Mouse (Mus musculus): ENCODE results near the gene Cdc40. TPM values are rescaled to one million over a fixed set of nuclear protein-coding genes. Genes with fewer than 3 reads are reported as not detected.
"Not testable (repeated sequence)": the region's sequence is repeated elsewhere in the genome, so short reads cannot be mapped to it uniquely, and the experiment has no call there.

Cdc40 gene
- polyA plus RNA-seq, 1 experiment = 9.3 TPM

GRCm38 (mm10) chr10:40825952-40826351 is 57.2 kb downstream of the Cdc40 start:
- H3K27me3 ChIP-seq (ENCODE audit: control insufficient read depth, insufficient read depth, insufficient read length) = no peaks in the 10 kb centered on the region
- no peaks in the 10 kb centered on the region for H3K79me2 ChIP-seq (ENCODE audit: control insufficient read depth, insufficient read depth)
- H3ac ChIP-seq (ENCODE audit: control insufficient read depth, insufficient read length) = no peak overlapping the region
- TF ChIP-seq SRF (IDR thresholded peaks at IDR 0.05; ENCODE audit: control insufficient read depth, insufficient read length, low read depth) (no peak), TCF3 (IDR thresholded peaks at IDR 0.05; ENCODE audit: insufficient read length, low read depth) (no peak), MYOG (IDR thresholded peaks at IDR 0.05; ENCODE audit: control insufficient read depth in 1 of 3, insufficient read depth in 1 of 3, insufficient read length in 2 of 3, low read depth in 2 of 3) (no peak), MYOD1 (IDR thresholded peaks at IDR 0.05; ENCODE audit: control insufficient read depth in 1 of 3, insufficient read length in 2 of 3, low read depth in 2 of 3) (no peak)
- no peak overlapping the region for H3K4me2 ChIP-seq (ENCODE audit: low read depth)
- no peak overlapping the region for H3K4me3 ChIP-seq
- peaks cover 7% of the 10 kb centered on the region for H3K36me3 ChIP-seq (ENCODE audit: control insufficient read depth, insufficient read depth)

- Histone ChIP-seq H3K36me3 (ENCODE audit: control insufficient read depth, insufficient read depth) (no peaks in the 10 kb centered on the region), H3K27me3 (ENCODE audit: control insufficient read depth, insufficient read depth, insufficient read length) (no peaks in the 10 kb centered on the region), H3K79me2 (ENCODE audit: control insufficient read depth, insufficient read depth) (no peaks in the 10 kb centered on the region), H3K4me3 (no peak overlapping the region), H3ac (ENCODE audit: control insufficient read depth, insufficient read length) (no peak overlapping the region), H3K4me2 (ENCODE audit: low read depth) (no peak overlapping the region)
- no peak for TF ChIP-seq E2F4 (IDR thresholded peaks at IDR 0.05; ENCODE audit: insufficient read depth)
- no peak for TF ChIP-seq MYOG (IDR thresholded peaks at IDR 0.05; ENCODE audit: control insufficient read depth in 1 of 3, insufficient read depth in 1 of 3, insufficient read length in 2 of 3, low read depth in 2 of 3)
- no peak for TF ChIP-seq SRF (IDR thresholded peaks at IDR 0.05; ENCODE audit: control insufficient read depth, insufficient read length, low read depth)
- no peak for TF ChIP-seq POLR2AphosphoS2 (IDR thresholded peaks at IDR 0.05; ENCODE audit: insufficient read length, low read depth)
- no peak for TF ChIP-seq TCF3 (IDR thresholded peaks at IDR 0.05; ENCODE audit: insufficient read length, low read depth)
- no peak for TF ChIP-seq MYOD1 (IDR thresholded peaks at IDR 0.05; ENCODE audit: control insufficient read depth in 1 of 3, insufficient read length in 2 of 3, low read depth in 2 of 3)
- no peak for TF ChIP-seq REST (IDR thresholded peaks at IDR 0.05; ENCODE audit: insufficient read depth, insufficient read length)
- TF ChIP-seq USF1 (IDR thresholded peaks at IDR 0.05; ENCODE audit: low read depth) = no peak
- no peak for TF ChIP-seq POLR2A (IDR thresholded peaks at IDR 0.05; ENCODE audit: insufficient read length, low read depth)
- TF ChIP-seq TCF12 (IDR thresholded peaks at IDR 0.05; ENCODE audit: insufficient read depth, poor library complexity, severe bottlenecking) = no peak
- no peak for TF ChIP-seq MAX (IDR thresholded peaks at IDR 0.05; ENCODE audit: low read depth)
- TF ChIP-seq CEBPB (IDR thresholded peaks at IDR 0.05; ENCODE audit: insufficient read depth, poor library complexity, severe bottlenecking) = no peak
These were observed 66.6 kb downstream of the Cdc40 start for GRCm38 (mm10) chr10:40816471-40816870.

GRCm38 (mm10) chr10:40813627-40814026 is 69.5 kb downstream of the Cdc40 start:
- no peak for TF ChIP-seq POLR2A (IDR thresholded peaks at IDR 0.05; ENCODE audit: insufficient read length, low read depth)
- no peak for TF ChIP-seq REST (IDR thresholded peaks at IDR 0.05; ENCODE audit: insufficient read depth, insufficient read length)
- no peak for TF ChIP-seq MAX (IDR thresholded peaks at IDR 0.05; ENCODE audit: low read depth)
- TF ChIP-seq SRF (IDR thresholded peaks at IDR 0.05; ENCODE audit: control insufficient read depth, insufficient read length, low read depth) = no peak
- Histone ChIP-seq H3K4me3 (no peak overlapping the region), H3K4me2 (ENCODE audit: low read depth) (no peak overlapping the region)

GRCm38 (mm10) chr10:40809411-40809910 is 73.7 kb downstream of the Cdc40 start:
- not testable (repeated sequence) for H3K27me3 ChIP-seq (ENCODE audit: control insufficient read depth, insufficient read depth, insufficient read length); H3K4me3 ChIP-seq; H3K36me3 ChIP-seq (ENCODE audit: control insufficient read depth, insufficient read depth); H3K4me2 ChIP-seq (ENCODE audit: low read depth); H3K79me2 ChIP-seq (ENCODE audit: control insufficient read depth, insufficient read depth); H3ac ChIP-seq (ENCODE audit: control insufficient read depth, insufficient read length)

More at GRCm38 (mm10) chr10:40813627-40814026, 69.5 kb downstream of the Cdc40 start:
- Histone ChIP-seq H3K36me3 (ENCODE audit: control insufficient read depth, insufficient read depth) (no peaks in the 10 kb centered on the region), H3K79me2 (ENCODE audit: control insufficient read depth, insufficient read depth) (no peaks in the 10 kb centered on the region), H3K27me3 (ENCODE audit: control insufficient read depth, insufficient read depth, insufficient read length) (no peaks in the 10 kb centered on the region), H3ac (ENCODE audit: control insufficient read depth, insufficient read length) (no peak overlapping the region)

GRCm38 (mm10) chr10:40806221-40806620 is 76.9 kb downstream of the Cdc40 start:
- H3ac ChIP-seq (ENCODE audit: control insufficient read depth, insufficient read length) = no peak overlapping the region
- no peak for TF ChIP-seq USF1 (IDR thresholded peaks at IDR 0.05; ENCODE audit: low read depth)
- TF ChIP-seq POLR2A (IDR thresholded peaks at IDR 0.05; ENCODE audit: insufficient read length, low read depth) = no peak
- no peak for TF ChIP-seq MYOG (IDR thresholded peaks at IDR 0.05; ENCODE audit: control insufficient read depth in 1 of 3, insufficient read depth in 1 of 3, insufficient read length in 2 of 3, low read depth in 2 of 3)
- no peak for TF ChIP-seq POLR2AphosphoS2 (IDR thresholded peaks at IDR 0.05; ENCODE audit: insufficient read length, low read depth)
- no peak for TF ChIP-seq SRF (IDR thresholded peaks at IDR 0.05; ENCODE audit: control insufficient read depth, insufficient read length, low read depth)
- TF ChIP-seq CEBPB (IDR thresholded peaks at IDR 0.05; ENCODE audit: insufficient read depth, poor library complexity, severe bottlenecking) = no peak
- no peak for TF ChIP-seq E2F4 (IDR thresholded peaks at IDR 0.05; ENCODE audit: insufficient read depth)
- no peak for TF ChIP-seq MYOD1 (IDR thresholded peaks at IDR 0.05; ENCODE audit: control insufficient read depth in 1 of 3, insufficient read length in 2 of 3, low read depth in 2 of 3)
- TF ChIP-seq TCF3 (IDR thresholded peaks at IDR 0.05; ENCODE audit: insufficient read length, low read depth) = no peak
- H3K4me3 ChIP-seq = no peak overlapping the region
- no peaks in the 10 kb centered on the region for H3K27me3 ChIP-seq (ENCODE audit: control insufficient read depth, insufficient read depth, insufficient read length)
- no peak overlapping the region for H3K4me2 ChIP-seq (ENCODE audit: low read depth)
- H3K79me2 ChIP-seq (ENCODE audit: control insufficient read depth, insufficient read depth) = no peaks in the 10 kb centered on the region
- no peaks in the 10 kb centered on the region for H3K36me3 ChIP-seq (ENCODE audit: control insufficient read depth, insufficient read depth)

All from myocyte (in vitro differentiated cells).